27 mouse cellular contexts compared by ENCODE assay signal in genomic region chr3:123616956-123617355, GRCm38 (mm10).
DNase-seq lines count a peak whose midpoint lies in the region; TF ChIP-seq lines count a peak whose summit lies in the region.
"Had no signal": no experiment of that assay in that cellular context is flagged by ENCODE, and none has a peak within 500 bp of the region (broad histone marks: within the 10 kb centered on the region; RNA-seq: fewer than 3 reads in every experiment).

No protein-coding gene starts in this region.

- intact Hi-C loops in left cerebral cortex, postnatal 25 days (cut with DNase I), result loop anchor here (2.0 kb wide), 1 partner anchor 74 kb away; the partner anchor contains the start of gene Ndst3
- intact Hi-C loops in gastrocnemius, postnatal 14 days (cut with DNase I; ENCODE audit: low total_unique reads), result no loop called here

- peak overlapping the region; percentile 53; the same call in 1 of the 2 replicates for H3K27ac ChIP-seq in layer of hippocampus, adult 2 months
- H3K27ac ChIP-seq: embryonic facial prominence, embryonic 13.5 days; forebrain, embryonic 10.5 days; forebrain, embryonic 15.5 days; hindbrain, embryonic 13.5 days; liver, embryonic 14.5 days; macrophage; neural tube, embryonic 15.5 days had no signal

- DNase-seq in layer of hippocampus, adult 2 months (ENCODE audit: low spot score in 2 of 2), result no peak
- no peak for DNase-seq in layer of hippocampus, adult 11-12 months (ENCODE audit: low spot score)
- peak; percentile 22 to 34 for DNase-seq in right cerebral cortex, adult 2 months (ENCODE audit: low spot score in 2 of 2)
- no peak for DNase-seq in right cerebral cortex, postnatal 4 days
- peak; percentile 23 to 74 for DNase-seq in left cerebral cortex, postnatal 25 days (ENCODE audit: low spot score in 2 of 2)
- DNase-seq in gastrocnemius, postnatal 14 days, result no peak
- DNase-seq in cerebellum, adult 11 months, result no peak
- DNase-seq: adrenal gland, postnatal 10 days; cerebellum, adult 11-12 months; cerebellum, adult 9-11 months; gastrocnemius, postnatal 36 days; heart, adult 18-20 months; heart, postnatal 36 days; kidney, postnatal 14 days; liver; lung, adult 2 months; lung, postnatal 10 days; midbrain, embryonic 14.5 days; retina, postnatal 1 day; thymus, postnatal 4 days had no signal

- no peak for TF ChIP-seq CTCF in layer of hippocampus, adult 2 months (conservative IDR thresholded peaks at IDR 0.05)

- H3K4me3 ChIP-seq in layer of hippocampus, adult 2 months, result no peak overlapping the region
- H3K4me3 ChIP-seq: embryonic facial prominence, embryonic 13.5 days; forebrain, embryonic 10.5 days; forebrain, embryonic 15.5 days; hindbrain, embryonic 13.5 days; neural tube, embryonic 15.5 days had no signal

Comparison
In these comparisons a context has a peak if more than half of its experiments do, and no peak if none do; other contexts are left out.
1. DNase-seq: peak in right cerebral cortex, adult 2 months (2 of 2) and left cerebral cortex, postnatal 25 days (2 of 2); none in layer of hippocampus, adult 2 months (0 of 2), layer of hippocampus, adult 11-12 months (single experiment), right cerebral cortex, postnatal 4 days (single experiment), gastrocnemius, postnatal 14 days (single experiment) and cerebellum, adult 11 months (single experiment).